Mouse (Mus musculus): Measurements from ENCODE around the gene Arhgef25. TPM values are rescaled to one million over a fixed set of nuclear protein-coding genes. Genes with fewer than 3 reads are reported as not detected.

The Arhgef25 gene
- polyA plus RNA-seq, 1 experiment from 2014 or later: 49.0 TPM

DNA sequence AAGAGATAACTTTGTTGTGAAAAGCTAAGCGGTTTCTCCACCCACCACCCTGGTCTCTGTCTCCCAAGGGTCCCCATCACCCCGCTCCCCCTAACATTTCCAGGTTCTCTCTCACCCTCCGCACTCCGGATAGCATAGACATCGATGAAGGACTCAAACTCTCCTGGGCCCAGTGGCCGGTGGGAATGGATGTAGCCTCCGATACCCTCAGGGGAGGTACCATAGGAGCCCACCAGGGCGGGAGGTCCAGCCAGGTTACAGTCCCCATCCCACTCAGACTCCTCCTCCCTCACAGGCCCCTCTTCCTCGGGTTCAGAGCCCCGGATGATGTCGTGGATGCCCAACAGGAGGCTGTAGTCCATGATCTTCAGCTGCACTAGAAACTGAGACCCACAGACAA lies 9.6 kb upstream of the Arhgef25 start:
- WGBS: 89% methylated on average over 11 of the region's 11 CpGs

GRCm38 (mm10) chr10:127199068-127199467 lies 9.2 kb upstream of the Arhgef25 start:
- Histone ChIP-seq H3K4me2 (ENCODE audit: low read length) (no peak overlapping the region), H3K36me3 (ENCODE audit: control insufficient read depth, insufficient read depth, low read length) (peaks cover 51% of the 10 kb centered on the region), H3K9ac (ENCODE audit: low read length) (no peak overlapping the region), H3K4me3 (ENCODE audit: low read depth, low read length) (no peak overlapping the region), H3K4me1 (replicated peaks; ENCODE audit: control insufficient read depth, insufficient read depth, low read length) (peaks cover 14% of the 10 kb centered on the region), H3K27me3 (replicated peaks; ENCODE audit: control insufficient read depth, insufficient read depth, low read length) (no peaks in the 10 kb centered on the region), H3K9me3 (ENCODE audit: control insufficient read depth, low read length) (no peaks in the 10 kb centered on the region), H3K27ac (ENCODE audit: low read depth) (no peak overlapping the region)
- DNase-seq (ENCODE audit: low spot score) (no peak), ATAC-seq (replicated peaks; ENCODE audit: low FRiP score, low TSS enrichment, low read depth) (no peak)
- WGBS: 69% methylated on average over 5 of the region's 5 CpGs

More for the DNA sequence above, 9.6 kb upstream of the Arhgef25 start:
- H3K36me3 ChIP-seq (ENCODE audit: control insufficient read depth, insufficient read depth, low read length): peaks cover 53% of the 10 kb centered on the region
- no peak overlapping the region for H3K4me3 ChIP-seq (ENCODE audit: low read depth, low read length)
- H3K27me3 ChIP-seq (replicated peaks; ENCODE audit: control insufficient read depth, insufficient read depth, low read length): no peaks in the 10 kb centered on the region
- no peaks in the 10 kb centered on the region for H3K9me3 ChIP-seq (ENCODE audit: control insufficient read depth, low read length)
- no peak overlapping the region for H3K27ac ChIP-seq (ENCODE audit: low read depth)
- DNase-seq (ENCODE audit: low spot score) (no peak), ATAC-seq (replicated peaks; ENCODE audit: low FRiP score, low TSS enrichment, low read depth) (no peak)
- H3K9ac ChIP-seq (ENCODE audit: low read length): no peak overlapping the region
- no peak overlapping the region for H3K4me2 ChIP-seq (ENCODE audit: low read length)
- H3K4me1 ChIP-seq (replicated peaks; ENCODE audit: control insufficient read depth, insufficient read depth, low read length): peaks cover 10% of the 10 kb centered on the region; the same call in 1 of the 2 replicates

DNA sequence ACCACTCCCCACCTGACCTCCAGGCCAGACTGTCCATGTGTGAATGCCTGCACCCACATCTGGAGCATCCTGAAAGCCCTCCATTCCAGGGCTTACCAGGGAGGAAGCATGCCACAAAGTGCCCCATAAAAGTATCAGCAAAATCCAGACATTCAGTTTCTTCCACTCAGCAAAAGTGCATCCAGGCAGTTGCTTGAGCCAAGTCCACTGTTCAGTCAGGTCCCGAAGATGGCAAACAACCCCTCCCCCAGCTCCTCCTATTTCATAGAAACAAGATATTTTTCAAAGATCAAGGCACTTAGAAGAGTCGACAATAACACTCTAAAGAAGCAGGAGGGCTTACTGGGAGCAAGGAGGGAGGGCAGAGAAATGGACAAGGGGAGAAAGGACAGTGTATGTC lies 8.6 kb upstream of the Arhgef25 start:
- WGBS: 56% methylated on average over 2 of the region's 2 CpGs
- H3K4me2 ChIP-seq (ENCODE audit: low read length): no peak overlapping the region
- no peak overlapping the region for H3K27ac ChIP-seq (ENCODE audit: low read depth)
- no peaks in the 10 kb centered on the region for H3K9me3 ChIP-seq (ENCODE audit: control insufficient read depth, low read length)
- DNase-seq (ENCODE audit: low spot score): no peak
- H3K4me1 ChIP-seq (replicated peaks; ENCODE audit: control insufficient read depth, insufficient read depth, low read length): peaks cover 14% of the 10 kb centered on the region
- no peak overlapping the region for H3K9ac ChIP-seq (ENCODE audit: low read length)
- no peak for ATAC-seq (replicated peaks; ENCODE audit: low FRiP score, low TSS enrichment, low read depth)
- H3K4me3 ChIP-seq (ENCODE audit: low read depth, low read length): no peak overlapping the region
- H3K36me3 ChIP-seq (ENCODE audit: control insufficient read depth, insufficient read depth, low read length): peaks cover 46% of the 10 kb centered on the region
- H3K27me3 ChIP-seq (replicated peaks; ENCODE audit: control insufficient read depth, insufficient read depth, low read length): no peaks in the 10 kb centered on the region

- WGBS: 89% methylated on average over 11 of the region's 11 CpGs
- no peak for ATAC-seq (replicated peaks; ENCODE audit: low FRiP score, low TSS enrichment, low read depth)
- DNase-seq (ENCODE audit: low spot score): no peak
- Histone ChIP-seq H3K4me1 (replicated peaks; ENCODE audit: control insufficient read depth, insufficient read depth, low read length) (peaks cover 14% of the 10 kb centered on the region), H3K27me3 (replicated peaks; ENCODE audit: control insufficient read depth, insufficient read depth, low read length) (no peaks in the 10 kb centered on the region), H3K36me3 (ENCODE audit: control insufficient read depth, insufficient read depth, low read length) (peaks cover 38% of the 10 kb centered on the region), H3K4me2 (ENCODE audit: low read length) (no peak overlapping the region), H3K27ac (ENCODE audit: low read depth) (no peak overlapping the region), H3K4me3 (ENCODE audit: low read depth, low read length) (no peak overlapping the region), H3K9me3 (ENCODE audit: control insufficient read depth, low read length) (no peaks in the 10 kb centered on the region), H3K9ac (ENCODE audit: low read length) (no peak overlapping the region)
These were observed 7.7 kb upstream of the Arhgef25 start for GRCm38 (mm10) chr10:127197505-127198110.

GRCm38 (mm10) chr10:127197104-127197503 lies 7.2 kb upstream of the Arhgef25 start:
- Histone ChIP-seq H3K4me3 (ENCODE audit: low read depth, low read length) (no peak overlapping the region), H3K27ac (ENCODE audit: low read depth) (peak overlapping the region; percentile 89; the same call in 1 of the 2 replicates), H3K9me3 (ENCODE audit: control insufficient read depth, low read length) (no peaks in the 10 kb centered on the region), H3K4me1 (replicated peaks; ENCODE audit: control insufficient read depth, insufficient read depth, low read length) (peaks cover 14% of the 10 kb centered on the region), H3K27me3 (replicated peaks; ENCODE audit: control insufficient read depth, insufficient read depth, low read length) (no peaks in the 10 kb centered on the region), H3K36me3 (ENCODE audit: control insufficient read depth, insufficient read depth, low read length) (peaks cover 37% of the 10 kb centered on the region), H3K9ac (ENCODE audit: low read length) (no peak overlapping the region), H3K4me2 (ENCODE audit: low read length) (no peak overlapping the region)
- ATAC-seq (replicated peaks; ENCODE audit: low FRiP score, low TSS enrichment, low read depth) (no peak), DNase-seq (ENCODE audit: low spot score) (no peak)
- 88% methylated on average over 8 of the region's 8 CpGs for WGBS

DNA sequence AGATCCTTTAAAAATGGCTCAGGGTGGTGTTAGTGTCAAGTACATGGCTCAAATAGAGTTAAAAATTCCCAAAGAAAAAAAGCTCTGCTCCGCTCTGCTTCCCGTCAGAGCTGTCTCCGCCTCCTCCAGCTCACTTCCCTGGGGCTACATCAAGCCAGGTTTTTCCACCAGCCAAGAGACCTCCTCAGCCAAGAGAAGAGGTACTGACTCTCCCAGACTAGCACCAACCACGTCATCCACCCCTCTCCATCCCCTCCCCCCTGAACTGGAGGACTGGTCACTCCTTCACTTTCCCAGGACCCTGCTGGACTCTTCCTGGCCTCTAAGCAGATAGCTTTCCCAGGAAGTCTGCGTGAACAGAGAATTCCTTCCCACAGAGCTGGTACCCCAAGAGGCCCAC lies 6.5 kb upstream of the Arhgef25 start:
- Histone ChIP-seq H3K4me2 (ENCODE audit: low read length) (peak overlapping the region; percentile 93), H3K36me3 (ENCODE audit: control insufficient read depth, insufficient read depth, low read length) (peaks cover 38% of the 10 kb centered on the region), H3K9ac (ENCODE audit: low read length) (peak overlapping the region; percentile 90), H3K9me3 (ENCODE audit: control insufficient read depth, low read length) (no peaks in the 10 kb centered on the region), H3K4me1 (replicated peaks; ENCODE audit: control insufficient read depth, insufficient read depth, low read length) (peaks cover 14% of the 10 kb centered on the region), H3K27me3 (replicated peaks; ENCODE audit: control insufficient read depth, insufficient read depth, low read length) (no peaks in the 10 kb centered on the region), H3K4me3 (ENCODE audit: low read depth, low read length) (peak overlapping the region; percentile 80), H3K27ac (ENCODE audit: low read depth) (peak overlapping the region; percentile 89)
- DNase-seq (ENCODE audit: low spot score) (peak; percentile 77), ATAC-seq (replicated peaks; ENCODE audit: low FRiP score, low TSS enrichment, low read depth) (peak; percentile 62)
- 8% methylated on average over 5 of the region's 5 CpGs for WGBS

GRCm38 (mm10) chr10:127195328-127196129 lies 5.6 kb upstream of the Arhgef25 start, which contains the start of gene Dtx3:
Dtx3 (minus strand) TSS chr10:127195728.
- H3K4me3 ChIP-seq (ENCODE audit: low read depth, low read length): peak within 1 kb of the TSS; percentile 80
- peak within 1 kb of the TSS; percentile 90 for H3K9ac ChIP-seq (ENCODE audit: low read length)
- under 1% methylated on average over 32 of the region's 47 CpGs for WGBS
- H3K27ac ChIP-seq (ENCODE audit: low read depth): peak within 1 kb of the TSS; percentile 89
- peaks cover 18% of the 10 kb centered on the region for H3K4me1 ChIP-seq (replicated peaks; ENCODE audit: control insufficient read depth, insufficient read depth, low read length)
- DNase-seq (ENCODE audit: low spot score) (peak; percentile 78), ATAC-seq (replicated peaks; ENCODE audit: low FRiP score, low TSS enrichment, low read depth) (peak; percentile 50)
- H3K27me3 ChIP-seq (replicated peaks; ENCODE audit: control insufficient read depth, insufficient read depth, low read length): no peaks in the 10 kb centered on the region
- peak within 1 kb of the TSS; percentile 93 for H3K4me2 ChIP-seq (ENCODE audit: low read length)
- no peaks in the 10 kb centered on the region for H3K9me3 ChIP-seq (ENCODE audit: control insufficient read depth, low read length)
- peaks cover 42% of the 10 kb centered on the region for H3K36me3 ChIP-seq (ENCODE audit: control insufficient read depth, insufficient read depth, low read length)

DNA sequence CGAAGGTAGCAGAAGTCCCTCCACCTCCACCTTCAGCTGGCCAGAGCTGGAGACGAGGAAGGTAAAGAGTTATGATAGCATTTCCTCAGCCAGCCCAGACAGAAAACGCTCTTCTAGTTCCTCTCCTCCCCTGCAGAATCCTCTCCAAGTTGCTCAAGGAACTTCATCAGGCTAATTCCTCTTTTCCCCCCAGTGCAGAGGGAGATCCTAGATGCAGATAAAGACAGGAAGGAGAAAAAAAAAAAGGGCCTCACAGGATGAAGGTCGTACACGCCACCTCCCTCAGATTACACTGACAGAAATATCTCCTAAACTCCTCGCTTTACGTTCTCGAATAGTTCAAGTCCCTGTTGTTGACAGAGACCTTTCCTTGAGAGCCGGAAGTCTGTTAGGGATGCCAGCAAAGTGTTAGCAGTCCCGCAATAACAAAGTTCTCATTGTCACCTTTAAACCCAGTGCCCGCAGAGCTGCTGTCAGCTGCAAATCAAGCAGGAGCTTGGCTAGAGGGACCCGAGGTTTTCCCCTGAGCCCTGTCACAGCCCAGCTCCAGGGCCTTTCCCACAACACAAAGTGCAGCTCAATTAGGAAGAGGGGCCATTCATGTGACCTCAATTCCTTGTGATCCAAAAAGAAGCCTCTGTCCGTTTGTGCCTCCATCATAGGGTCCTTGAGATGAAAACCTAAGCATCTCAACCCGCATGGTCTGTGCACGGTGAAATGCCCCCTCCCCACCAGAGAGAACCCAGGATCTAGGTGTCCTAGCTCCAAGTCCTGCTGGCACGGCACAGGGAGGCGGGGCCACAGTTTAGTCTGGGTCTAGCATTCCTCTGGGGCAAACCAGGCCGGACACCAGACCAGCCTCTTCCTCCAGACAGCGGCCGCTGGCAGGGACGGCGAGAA lies 4.8 kb upstream of the Arhgef25 start:
- 9% methylated on average over 22 of the region's 22 CpGs for WGBS
- DNase-seq (ENCODE audit: low spot score): peak; percentile 62

More for the DNA sequence above, 4.8 kb upstream of the Arhgef25 start:
- H3K27me3 ChIP-seq (replicated peaks; ENCODE audit: control insufficient read depth, insufficient read depth, low read length): no peaks in the 10 kb centered on the region
- peaks cover 36% of the 10 kb centered on the region for H3K36me3 ChIP-seq (ENCODE audit: control insufficient read depth, insufficient read depth, low read length)
- peak overlapping the region; percentile 93 for H3K4me2 ChIP-seq (ENCODE audit: low read length)
- peak overlapping the region; percentile 90 for H3K9ac ChIP-seq (ENCODE audit: low read length)
- no peaks in the 10 kb centered on the region for H3K9me3 ChIP-seq (ENCODE audit: control insufficient read depth, low read length)
- H3K4me3 ChIP-seq (ENCODE audit: low read depth, low read length): peak overlapping the region; percentile 80
- peaks cover 25% of the 10 kb centered on the region for H3K4me1 ChIP-seq (replicated peaks; ENCODE audit: control insufficient read depth, insufficient read depth, low read length)
- ATAC-seq (replicated peaks; ENCODE audit: low FRiP score, low TSS enrichment, low read depth): peak; percentile 37; the same call in 1 of the 2 replicates
- peak overlapping the region; percentile 89 for H3K27ac ChIP-seq (ENCODE audit: low read depth)
